Mouse (Mus musculus) Muller cell, postnatal 12 days (primary cell): ENCODE data around the gene Uvssa.
"Not testable (repeated sequence)": the region's sequence is repeated elsewhere in the genome, so short reads cannot be mapped to it uniquely, and the experiment has no call there.

ENCODE experiments used
- DNase-seq: peaks from one replicate; pipeline ENCODE4 v3.0.0-alpha.2; 2015; ENCODE audit errors: inconsistent ontology term

Uvssa gene

GRCm38 (mm10) chr5:33378302-33378854 is at the start of gene Uvssa:
Uvssa (plus strand) TSS chr5:33378549.
- peak; percentile 100 for DNase-seq

DNA sequence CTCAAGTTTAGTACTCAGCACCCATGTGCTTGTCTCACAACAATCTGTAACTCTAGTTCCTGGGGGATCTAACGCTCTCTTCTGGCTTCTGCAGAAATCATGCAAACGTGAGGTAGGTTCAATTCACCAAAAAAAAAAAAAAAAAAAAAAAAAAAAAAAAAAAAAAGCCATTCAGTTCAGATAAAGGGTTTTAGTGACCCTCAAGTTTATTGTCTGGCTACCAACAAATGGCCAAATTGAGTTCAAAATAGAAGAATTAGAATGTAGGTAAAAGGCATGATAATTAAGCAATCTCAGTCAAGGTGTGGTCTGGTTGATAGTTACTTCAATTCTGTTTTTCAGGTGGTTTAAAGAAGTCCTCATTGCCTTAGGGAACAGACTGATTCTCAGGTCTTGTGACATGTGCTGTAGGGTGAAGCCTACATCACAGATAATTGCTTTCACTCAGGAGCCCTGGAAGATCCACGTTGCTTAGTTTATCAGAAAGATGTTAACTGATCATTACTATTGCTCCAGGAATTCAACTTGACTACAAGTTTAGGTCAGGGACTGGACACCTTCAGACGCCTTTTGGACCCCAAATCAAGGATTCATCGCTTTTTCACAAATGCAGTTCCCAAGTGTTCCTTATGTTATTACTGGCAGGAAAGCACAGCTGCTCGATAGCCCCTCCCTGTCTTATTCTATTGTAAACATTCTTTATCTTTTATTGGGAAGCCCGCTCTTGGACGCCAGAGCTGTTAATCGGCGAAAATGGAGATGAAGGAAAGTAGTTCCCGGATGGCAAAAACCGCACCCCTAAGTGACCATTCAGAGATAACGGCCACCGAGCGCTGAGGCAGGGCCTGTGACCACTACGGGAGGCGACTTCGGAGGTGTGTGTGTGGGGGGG is 43.7 kb upstream of the Uvssa start:
- DNase-seq, result no peak

- peak; percentile 97 for DNase-seq
These were observed 42.9 kb upstream of the Uvssa start, which contains the start of gene Maea for GRCm38 (mm10) chr5:33335273-33335976. Maea (plus strand) TSS chr5:33335509.

DNA sequence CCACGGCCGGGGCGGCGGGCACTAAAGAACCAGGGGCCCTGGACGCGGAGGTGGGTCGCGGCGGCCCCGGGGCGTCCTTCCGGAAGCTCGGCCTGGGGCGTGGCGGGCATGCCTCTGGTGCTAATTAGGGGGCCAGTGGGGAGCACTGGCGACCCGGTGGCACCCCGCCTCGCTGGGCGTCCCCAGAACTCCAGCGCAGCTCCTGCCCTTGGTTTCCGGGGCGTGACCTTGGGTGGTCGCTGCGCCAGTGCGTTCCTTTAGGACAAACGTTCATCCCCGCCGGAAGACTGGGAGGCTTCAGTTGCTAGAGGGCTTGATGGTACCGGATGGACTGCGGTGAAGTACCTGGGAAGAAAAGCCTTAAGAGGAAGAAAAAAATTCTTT is 42.4 kb upstream of the Uvssa start:
- DNase-seq, result peak; percentile 86

DNA sequence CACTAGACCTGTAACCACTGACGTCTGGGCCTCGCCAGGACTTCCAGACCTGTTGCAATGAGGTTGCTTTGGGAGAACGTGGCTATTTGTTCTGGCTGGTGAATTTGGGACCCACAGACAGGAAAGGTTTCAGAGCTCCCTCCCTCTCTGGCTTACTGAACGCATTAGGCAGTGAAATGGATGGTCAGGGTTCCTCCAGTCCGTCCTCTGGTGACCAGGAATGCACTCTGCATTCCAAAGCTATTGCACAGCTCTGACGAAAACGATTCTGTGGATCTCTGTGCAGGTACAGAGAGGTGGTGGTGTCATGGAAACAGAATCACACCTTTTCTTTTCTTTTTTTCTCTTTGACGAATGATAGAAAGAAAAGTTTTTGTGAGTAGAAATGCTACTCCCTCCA is 41.1 kb upstream of the Uvssa start:
- peak; percentile 69 for DNase-seq

- no peak for DNase-seq
These were observed 37.2 kb upstream of the Uvssa start for GRCm38 (mm10) chr5:33341165-33341564.

DNA sequence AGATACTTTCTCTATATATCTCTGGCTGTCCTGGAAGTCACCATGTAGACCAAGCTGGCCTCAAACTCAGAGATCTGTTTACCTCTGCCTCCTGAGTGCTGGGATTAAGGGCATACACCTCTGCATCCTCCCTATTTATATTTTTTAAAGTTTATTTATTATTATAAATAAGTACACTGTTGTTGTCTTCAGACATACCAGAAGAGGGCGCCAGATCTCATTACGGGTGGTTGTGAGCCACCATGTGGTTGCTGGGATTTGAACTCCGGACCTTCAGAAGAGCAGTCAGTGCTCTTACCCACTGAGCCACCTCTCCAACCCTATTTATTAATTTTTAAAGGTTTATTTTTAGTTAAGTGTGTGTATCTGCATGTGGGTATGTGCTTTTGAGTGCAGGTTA is 36.1 kb upstream of the Uvssa start:
- not testable (repeated sequence) for DNase-seq

DNA sequence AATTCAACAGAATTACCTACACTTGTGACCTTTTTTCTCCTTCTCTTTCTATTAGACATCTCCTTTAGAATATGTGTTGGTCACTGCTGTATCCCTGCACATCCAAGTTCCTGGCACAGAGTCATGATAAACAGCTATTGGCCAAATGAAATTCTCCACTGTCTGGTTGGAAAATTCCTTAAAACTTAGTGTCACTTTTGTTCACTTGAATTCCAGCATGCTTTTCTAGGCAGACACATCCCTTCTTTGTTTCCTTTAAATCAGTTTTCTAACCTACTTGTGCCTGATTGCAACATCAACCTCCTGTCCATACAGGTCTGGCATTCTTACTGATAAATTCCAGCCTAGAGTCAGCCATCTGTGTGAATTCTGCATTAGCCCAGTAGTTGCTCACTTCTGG is 35.5 kb upstream of the Uvssa start:
- DNase-seq, result peak; percentile 95

DNA sequence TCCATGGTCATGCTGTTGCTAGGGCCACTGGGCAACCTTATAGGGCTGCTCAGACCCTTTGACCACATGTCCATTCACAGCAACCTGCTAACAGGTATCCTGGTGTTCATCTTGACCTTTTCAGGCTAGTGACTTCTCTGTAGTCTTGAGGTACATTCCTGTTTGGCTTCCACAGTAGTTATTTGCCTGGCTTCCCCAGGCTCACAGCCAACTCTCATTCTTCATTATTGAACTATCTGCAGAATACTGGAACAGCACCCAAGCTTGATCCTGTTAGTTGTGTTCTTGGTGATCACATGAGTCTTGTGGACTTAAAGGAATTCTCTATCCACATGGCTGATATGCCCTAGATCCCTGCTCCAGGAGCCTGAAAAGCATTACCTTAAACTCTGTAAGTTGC is 34.8 kb upstream of the Uvssa start:
- peak; percentile 82 for DNase-seq

GRCm38 (mm10) chr5:33344070-33344469 is 34.3 kb upstream of the Uvssa start:
- DNase-seq, result no peak

GRCm38 (mm10) chr5:33347620-33348019 is 30.7 kb upstream of the Uvssa start:
- no peak for DNase-seq

- no peak for DNase-seq
These were observed 29.1 kb upstream of the Uvssa start for GRCm38 (mm10) chr5:33349205-33349604.

- no peak for DNase-seq
These were observed 28.6 kb upstream of the Uvssa start for GRCm38 (mm10) chr5:33349706-33350105.

DNA sequence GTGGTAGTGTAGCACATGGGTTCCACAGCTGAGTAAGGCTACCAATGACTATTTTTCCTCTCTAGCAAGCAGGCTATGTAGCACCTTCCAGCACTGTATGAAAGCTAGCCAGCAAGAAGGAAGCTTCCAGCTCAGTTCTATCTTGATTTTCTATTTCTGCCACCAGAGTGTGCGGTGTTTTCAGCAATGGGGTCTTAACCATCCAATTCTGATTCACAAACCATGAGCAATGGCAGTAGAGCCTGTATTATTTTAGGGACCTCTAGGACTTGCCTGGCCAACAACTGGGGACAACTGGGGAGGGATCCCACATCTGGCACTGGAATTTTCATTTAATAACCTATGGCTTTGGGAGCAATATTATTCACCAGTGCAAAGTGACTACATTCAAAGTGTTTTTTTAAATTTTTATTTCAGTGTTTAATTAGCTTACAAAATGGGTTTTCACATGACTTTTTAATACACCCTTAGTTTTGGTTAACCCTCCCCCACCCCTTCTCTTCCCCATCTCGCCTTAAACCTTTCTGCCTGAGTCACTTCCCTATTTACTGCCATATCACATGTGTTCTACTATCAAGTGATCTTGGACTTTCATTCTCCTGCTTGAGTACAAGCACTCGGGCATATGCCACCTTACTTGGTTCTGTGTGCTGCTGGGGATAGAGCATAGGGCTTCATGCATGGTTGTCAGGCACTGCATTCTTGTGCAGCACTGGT is 26.6 kb upstream of the Uvssa start:
- DNase-seq, result no peak

- DNase-seq, result peak; percentile 80
These were observed 26.1 kb upstream of the Uvssa start for GRCm38 (mm10) chr5:33352273-33352645.

DNA sequence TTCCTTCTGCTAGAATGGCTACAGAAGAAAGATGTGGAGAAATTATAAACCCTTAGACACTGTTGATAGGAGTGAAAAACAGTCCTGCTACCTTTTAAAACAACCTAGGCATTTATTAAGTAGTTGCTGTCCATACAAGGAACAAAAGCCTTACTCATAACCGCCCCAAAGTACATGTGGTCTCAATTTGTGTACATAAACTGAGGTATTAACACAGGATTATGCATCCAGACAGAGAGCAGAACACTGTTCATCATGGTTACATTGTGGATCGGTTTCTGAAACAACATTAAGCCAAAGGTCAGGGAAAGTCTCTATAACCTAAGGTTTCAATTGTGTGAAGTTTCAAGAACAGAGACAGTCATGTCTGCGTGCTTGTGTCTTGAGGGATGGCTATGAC is 25.3 kb upstream of the Uvssa start:
- no peak for DNase-seq

DNA sequence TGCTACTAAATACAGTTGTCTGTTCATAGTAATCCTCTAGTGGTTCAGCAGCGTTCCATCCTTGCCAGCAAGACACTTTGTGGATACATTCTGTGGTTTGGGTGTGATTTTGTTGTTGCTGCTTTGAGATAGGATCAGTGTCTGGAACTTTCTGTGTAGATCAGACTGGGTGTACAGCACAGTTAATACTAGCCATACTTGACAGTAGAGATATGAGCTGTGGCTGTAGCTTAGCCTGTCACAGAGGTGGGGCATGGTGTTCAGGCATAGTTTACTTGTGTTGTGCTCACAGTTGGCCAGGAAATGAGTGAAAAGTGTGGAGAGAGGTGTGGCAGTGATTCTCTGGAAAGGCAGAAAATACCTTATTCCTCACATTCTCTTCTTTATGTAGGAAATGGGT is 20.9 kb upstream of the Uvssa start:
- DNase-seq, result no peak

DNA sequence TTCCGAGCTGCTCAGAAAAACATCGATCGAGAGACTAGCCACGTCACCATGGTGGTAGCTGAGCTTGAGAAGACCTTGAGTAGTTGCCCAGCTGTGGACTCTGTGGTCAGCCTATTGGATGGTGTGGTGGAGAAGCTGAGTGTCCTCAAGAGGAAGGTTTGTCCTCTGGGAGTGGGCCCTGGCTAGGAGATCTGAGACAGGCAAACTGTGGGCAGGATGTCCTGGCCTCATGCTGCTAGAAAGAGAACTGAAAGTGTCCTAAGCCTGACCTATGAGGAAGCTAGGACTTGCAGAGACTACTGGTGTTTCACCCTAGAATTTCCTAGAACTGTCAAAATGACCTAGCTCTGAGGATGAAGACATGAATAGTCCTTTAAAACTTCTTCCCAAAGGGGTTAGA is 19.9 kb upstream of the Uvssa start:
- no peak for DNase-seq

DNA sequence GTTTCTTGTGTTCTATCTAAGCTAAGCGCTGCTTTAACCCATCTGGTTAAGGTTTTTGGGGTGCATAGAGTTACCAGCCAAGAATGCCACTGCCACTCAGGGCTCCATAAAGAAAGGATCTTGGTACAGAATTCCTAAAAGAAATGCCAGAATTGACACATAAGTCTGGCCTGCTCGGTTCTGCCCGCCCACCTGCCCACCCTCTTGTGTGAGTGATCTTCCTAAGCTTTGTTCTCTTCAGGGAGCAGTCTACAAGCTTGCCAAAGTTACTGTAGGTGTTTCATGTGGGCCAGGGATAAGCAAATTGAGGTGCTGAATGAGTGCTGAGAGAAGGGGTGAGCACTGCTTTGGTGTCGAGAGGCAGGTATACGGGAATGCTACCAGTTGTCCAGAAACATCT is 15.1 kb upstream of the Uvssa start:
- no peak for DNase-seq

DNA sequence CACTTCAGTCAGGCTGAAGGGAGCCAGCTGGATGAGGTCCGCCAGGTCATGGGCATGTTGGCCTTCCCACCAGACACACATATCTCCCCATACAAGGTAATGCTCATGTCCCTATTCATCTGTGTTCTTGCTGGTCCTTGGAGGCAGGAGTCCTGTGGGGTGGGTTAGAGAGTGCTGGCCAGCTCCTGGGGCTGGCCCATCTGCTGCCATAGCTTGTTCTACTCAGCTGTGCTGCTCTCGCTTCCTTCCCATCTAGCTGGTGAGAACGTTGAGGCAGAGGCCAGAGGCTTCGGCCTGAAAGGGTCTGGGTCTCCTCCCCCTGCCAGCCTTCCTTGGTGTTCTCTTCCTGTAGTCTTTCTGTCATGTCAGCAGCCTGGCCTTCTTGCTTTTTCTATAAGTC is 9.7 kb upstream of the Uvssa start:
- DNase-seq, result no peak

- peak; percentile 26 for DNase-seq
These were observed 7.2 kb upstream of the Uvssa start for GRCm38 (mm10) chr5:33371137-33371536.

GRCm38 (mm10) chr5:33371668-33372067 is 6.7 kb upstream of the Uvssa start:
- DNase-seq, result no peak
